Mouse (Mus musculus) heart, embryonic 16.5 days (tissue): Measurements from ENCODE around the gene Rnf128. TPM values are rescaled to one million over a fixed set of nuclear protein-coding genes. Genes with fewer than 3 reads are reported as not detected.

Experiments
- ATAC-seq: fragments of 200-750 bp; cut with Nextera tagmentation; replicated peaks from 2 replicates; pipeline ENCODE4 v1.8.0; 2017; ENCODE audit warnings: moderate number of reproducible peaks; ENCODE audit not compliant: insufficient read depth, low FRiP score; ENCODE audit errors: extremely low read depth
- H3K27ac ChIP-seq: fragments of 300-500 bp; sonication (generic); 2 replicates; pipeline ENCODE4 v1.5.1; 2014; ENCODE audit warnings: mild to moderate bottlenecking, low read length, control low read depth, moderate library complexity
- H3K27me3 ChIP-seq: fragments of 300-500 bp; sonication (generic); 2 replicates; pipeline ENCODE4 v1.6.1; 2014; ENCODE audit warnings: low read length, mixed read lengths; ENCODE audit not compliant: control insufficient read depth, insufficient read depth
- H3K36me3 ChIP-seq: fragments of 300-500 bp; sonication (generic); 2 replicates; pipeline ENCODE4 v1.6.1; 2014; ENCODE audit not compliant: control insufficient read depth, insufficient read depth
- H3K4me1 ChIP-seq: fragments of 300-500 bp; sonication (generic); 2 replicates; pipeline ENCODE4 v1.6.1; 2014; ENCODE audit warnings: low read length, mixed read lengths; ENCODE audit not compliant: control insufficient read depth, insufficient read depth
- H3K4me2 ChIP-seq: fragments of 300-500 bp; sonication (generic); 2 replicates; pipeline ENCODE4 v1.6.1; 2014; ENCODE audit warnings: low read depth, mild to moderate bottlenecking, control low read depth, low read length
- H3K4me3 ChIP-seq: fragments of 300-500 bp; sonication (generic); 2 replicates; pipeline ENCODE4 v1.5.1; 2014; ENCODE audit warnings: mild to moderate bottlenecking, control low read depth, low read length
- H3K9ac ChIP-seq: fragments of 300-500 bp; sonication (generic); 2 replicates; pipeline ENCODE4 v1.6.1; 2014; ENCODE audit warnings: low read length, control low read depth
- H3K9me3 ChIP-seq: fragments of 300-500 bp; sonication (generic); replicated peaks from 2 replicates; pipeline ENCODE4 v1.6.1; 2016; ENCODE audit warnings: low read length; ENCODE audit not compliant: control insufficient read depth
- WGBS: fragments of 180-500 bp; shearing (Covaris S2); extraction: QIAGEN DNeasy Blood & Tissue Kit; methylation state at CpG from one replicate; pipeline ENCODE4 v1.1.7; 2014; 5-methylcytosine and 5-hydroxymethylcytosine counted together
- polyA plus RNA-seq: library from polyadenylated mRNA; unstranded; fragments of >200 nt; fragmentation: Nextera tagmentation; extraction: Ambion mirVana; gene quantifications from 2 replicates; pipeline ENCODE4 v1.2.1, GENCODE M21; 2015

Gene Rnf128
- polyA plus RNA-seq, 1 experiment from 2014 or later: 36.0 TPM

GRCm38 (mm10) chrX:139654350-139655063 lies 91.4 kb downstream of the Rnf128 start:
- no peak overlapping the region for H3K9ac ChIP-seq
- no peaks in the 10 kb centered on the region for H3K27me3 ChIP-seq
- H3K36me3 ChIP-seq: no peaks in the 10 kb centered on the region
- H3K4me2 ChIP-seq: no peak overlapping the region
- WGBS: 64% methylated on average over 5 of the region's 5 CpGs
- ATAC-seq: no peak
- H3K4me3 ChIP-seq: no peak overlapping the region
- peaks cover 2% of the 10 kb centered on the region; the same call in 1 of the 2 replicates for H3K4me1 ChIP-seq
- H3K27ac ChIP-seq: no peak overlapping the region
- no peaks in the 10 kb centered on the region for H3K9me3 ChIP-seq

GRCm38 (mm10) chrX:139662111-139662510 lies 99.0 kb downstream of the Rnf128 start:
- no peak for ATAC-seq
- Histone ChIP-seq H3K9ac (no peak overlapping the region), H3K27ac (no peak overlapping the region), H3K4me3 (no peak overlapping the region), H3K4me2 (no peak overlapping the region), H3K9me3 (no peaks in the 10 kb centered on the region), H3K36me3 (no peaks in the 10 kb centered on the region), H3K4me1 (no peaks in the 10 kb centered on the region), H3K27me3 (no peaks in the 10 kb centered on the region)
- WGBS: 47% methylated on average over 1 of the region's 1 CpGs

- H3K4me2 ChIP-seq: no peak overlapping the region
- H3K4me3 ChIP-seq: no peak overlapping the region
- no peaks in the 10 kb centered on the region for H3K4me1 ChIP-seq
- H3K27me3 ChIP-seq: no peaks in the 10 kb centered on the region
- no peaks in the 10 kb centered on the region for H3K36me3 ChIP-seq
- H3K9ac ChIP-seq: no peak overlapping the region
- no peak overlapping the region for H3K27ac ChIP-seq
- no peak for ATAC-seq
- WGBS: 70% methylated on average over 2 of the region's 2 CpGs
- no peaks in the 10 kb centered on the region for H3K9me3 ChIP-seq
Observed at GRCm38 (mm10) chrX:139665829-139666228, 102.7 kb downstream of the Rnf128 start.

GRCm38 (mm10) chrX:139684410-139684774 lies 121.3 kb downstream of the Rnf128 start:
- Histone ChIP-seq H3K27ac (no peak overlapping the region), H3K4me1 (0 out of 2 replicates have a peak, but pooled peaks cover 3% of the 10 kb centered on the region), H3K9me3 (no peaks in the 10 kb centered on the region), H3K36me3 (no peaks in the 10 kb centered on the region), H3K4me2 (peak overlapping the region; percentile 66), H3K9ac (peak overlapping the region; percentile 60), H3K4me3 (peak overlapping the region; percentile 71), H3K27me3 (no peaks in the 10 kb centered on the region)
- 20% methylated on average over 8 of the region's 8 CpGs for WGBS
- ATAC-seq: no peak

- no peaks in the 10 kb centered on the region for H3K9me3 ChIP-seq
- H3K4me2 ChIP-seq: peak within 1 kb of the TSS; percentile 66
- ATAC-seq: peak; percentile 98
- WGBS: 12% methylated on average over 43 of the region's 43 CpGs
- no peaks in the 10 kb centered on the region for H3K36me3 ChIP-seq
- H3K27ac ChIP-seq: peak within 1 kb of the TSS; percentile 48
- no peaks in the 10 kb centered on the region for H3K27me3 ChIP-seq
- peak within 1 kb of the TSS; percentile 71 for H3K4me3 ChIP-seq
- H3K9ac ChIP-seq: peak within 1 kb of the TSS; percentile 78
- 0 out of 2 replicates have a peak, but pooled peaks cover 3% of the 10 kb centered on the region for H3K4me1 ChIP-seq
Observed at GRCm38 (mm10) chrX:139684775-139685695, 121.9 kb downstream of the Rnf128 start, which contains the start of gene Tbc1d8b. Gene Tbc1d8b, plus strand, starts transcription at chrX:139684996.

- H3K4me3 ChIP-seq: no peak within 1 kb of the TSS
- no peaks in the 10 kb centered on the region for H3K27me3 ChIP-seq
- no peak within 1 kb of the TSS for H3K9ac ChIP-seq
- H3K4me2 ChIP-seq: no peak within 1 kb of the TSS
- WGBS: 95% methylated on average over 8 of the region's 8 CpGs
- H3K27ac ChIP-seq: no peak within 1 kb of the TSS
- H3K36me3 ChIP-seq: no peaks in the 10 kb centered on the region
- no peaks in the 10 kb centered on the region for H3K4me1 ChIP-seq
- no peaks in the 10 kb centered on the region for H3K9me3 ChIP-seq
- no peak for ATAC-seq
Observed at GRCm38 (mm10) chrX:139714381-139714780, 151.3 kb downstream of the Rnf128 start, which contains the start of gene Gm15013. Gene Gm15013, minus strand, starts transcription at chrX:139714481.

- no peaks in the 10 kb centered on the region for H3K27me3 ChIP-seq
- H3K27ac ChIP-seq: no peak overlapping the region
- H3K9ac ChIP-seq: no peak overlapping the region
- 88% methylated on average over 2 of the region's 2 CpGs for WGBS
- no peaks in the 10 kb centered on the region for H3K36me3 ChIP-seq
- ATAC-seq: no peak
- H3K4me2 ChIP-seq: no peak overlapping the region
- H3K4me1 ChIP-seq: no peaks in the 10 kb centered on the region
- H3K9me3 ChIP-seq: no peaks in the 10 kb centered on the region
- H3K4me3 ChIP-seq: no peak overlapping the region
Observed at GRCm38 (mm10) chrX:139722350-139722749, 159.2 kb downstream of the Rnf128 start.
